Mouse (Mus musculus) heart, postnatal 10 days (tissue): Measurements from ENCODE around the gene Ptx4. TPM values are rescaled to one million over a fixed set of nuclear protein-coding genes. Genes with fewer than 3 reads are reported as not detected.
"Not testable (repeated sequence)": the region's sequence is repeated elsewhere in the genome, so short reads cannot be mapped to it uniquely, and the experiment has no call there.

Experiments
- DNase-seq, 2 experiments: peaks; one replicate each; pipeline ENCODE4 v3.0.0; 2021
- intact Hi-C: fragments of 180-260 bp; cut with DNase I; formaldehyde crosslinking; loops from one replicate; pipeline ENCODE4 v1.15.1; 2025
- total RNA-seq, 2 experiments: library from RNA; stranded (reverse); gene quantifications; 2 replicates each; pipeline ENCODE4 v1.2.3; 2021

Ptx4 gene
- total RNA-seq, 2 experiments from 2014 or later, result 1.9 to 4.6 TPM

DNA sequence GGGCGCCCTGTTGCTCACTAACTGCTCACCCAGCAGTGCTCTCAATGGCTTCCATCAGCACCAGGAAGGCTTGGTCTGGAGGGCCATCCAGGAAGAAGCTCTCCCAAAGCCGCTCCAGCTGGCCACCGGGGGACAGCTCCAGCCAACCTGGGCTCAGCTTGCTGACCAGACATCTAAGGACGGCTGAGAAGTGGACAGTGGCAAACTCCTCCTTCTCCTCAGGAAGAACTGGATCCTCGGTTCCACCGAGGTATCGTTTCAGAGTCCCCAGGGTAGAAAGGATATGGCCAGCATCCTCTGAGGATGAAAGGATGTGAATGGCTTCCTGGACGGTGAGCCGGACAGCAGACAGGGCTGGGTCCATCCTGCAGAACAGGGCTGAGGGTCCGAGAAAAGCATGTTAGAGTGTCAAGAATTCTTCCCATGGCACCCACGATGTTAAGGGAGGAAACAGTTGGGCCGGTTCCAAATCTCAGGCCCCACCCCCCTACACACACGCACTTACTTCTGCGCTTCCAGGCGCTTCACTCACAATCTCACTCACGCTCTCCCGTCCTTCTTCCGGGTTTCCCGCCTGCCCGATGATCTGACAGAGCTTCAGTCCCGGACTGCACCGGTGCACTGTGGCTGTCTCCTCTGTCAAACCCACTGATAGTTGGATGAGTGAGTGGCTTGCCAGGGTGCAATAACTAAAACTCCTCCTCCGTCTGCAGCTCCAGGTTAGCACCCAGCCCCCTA lies 5.5 kb upstream of the Ptx4 start:
- intact Hi-C loops, result loop anchor here (5.0 kb wide), 2 partner anchors 67 to 157 kb away; partner anchors contain the start of genes BC003965 and Ube2i
- DNase-seq, result peak in 1 of 2 experiments; percentile 12

DNA sequence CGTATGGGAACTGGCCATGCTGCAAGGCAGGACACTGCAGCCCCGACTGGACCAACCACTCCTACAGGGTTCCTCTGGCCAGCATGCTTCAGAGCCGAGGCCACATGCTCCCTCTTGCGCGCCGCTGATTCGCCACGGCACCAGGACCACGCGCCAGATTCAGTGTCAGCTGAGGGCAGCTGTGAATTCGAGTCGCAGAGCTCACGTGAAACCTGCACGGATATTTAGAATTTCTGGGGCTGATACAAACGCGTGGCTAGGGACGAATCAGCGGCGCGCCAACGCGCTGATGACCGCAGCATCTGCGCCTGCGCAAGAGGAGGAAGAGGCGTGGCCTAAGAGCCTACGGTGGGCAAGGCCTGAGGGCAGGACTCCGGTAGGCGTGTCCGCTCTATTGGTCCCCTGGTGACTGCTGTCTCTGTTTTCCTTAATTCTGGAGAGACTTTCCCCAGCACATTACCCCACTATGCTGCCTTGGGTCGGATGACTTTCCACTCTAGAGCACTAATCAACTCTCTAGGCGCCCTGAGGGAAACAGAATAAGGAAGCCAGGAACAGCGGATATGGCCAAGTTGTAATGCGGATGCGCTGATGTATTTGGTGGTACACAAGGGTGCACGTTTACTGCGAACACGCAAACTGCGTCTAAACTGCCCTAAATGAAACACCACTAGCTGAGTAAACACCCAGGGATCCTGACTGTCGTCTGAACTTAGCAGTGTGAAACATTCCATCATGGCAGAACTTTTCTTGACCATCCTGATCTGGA lies 4.7 kb upstream of the Ptx4 start, which contains the start of gene Telo2:
Telo2 (minus strand) TSS at position 304 of the 769 bp plus-strand sequence.
- intact Hi-C loops, result loop anchor here (2.0 to 5.0 kb wide), 2 partner anchors 17 to 156 kb away; partner anchors contain the start of genes Clcn7 and Ube2i
- DNase-seq, result peak; percentile 95 to 97

DNA sequence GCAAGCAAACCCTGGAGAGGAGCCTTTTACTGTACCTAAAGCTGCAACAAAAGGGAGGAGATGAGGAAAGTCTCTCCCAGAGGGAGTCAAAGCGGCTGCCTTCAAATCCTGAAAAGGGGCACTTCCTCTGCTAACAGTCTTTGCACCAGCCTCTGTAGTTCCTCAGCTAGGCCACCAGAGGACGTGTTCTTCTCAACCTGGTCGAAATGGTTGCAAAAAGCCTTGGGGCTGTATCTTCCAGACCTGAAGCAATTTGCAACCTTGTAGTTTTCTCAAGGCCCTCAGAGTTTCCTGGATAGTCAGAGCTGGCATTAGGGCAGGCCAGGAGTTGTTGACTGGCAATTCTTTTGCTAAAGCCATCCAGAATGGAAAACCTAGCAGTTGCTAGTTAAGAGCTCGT lies 3.3 kb upstream of the Ptx4 start:
- intact Hi-C loops, result loop anchor here (2.0 to 5.0 kb wide), 2 partner anchors 16 to 155 kb away; partner anchors contain the start of genes Clcn7 and Ube2i

GRCm38 (mm10) chr17:25123979-25124378 lies 3.4 kb downstream of the Ptx4 start:
- intact Hi-C loops, result no loop called here
- DNase-seq, result peak in 1 of 2 experiments; percentile 31

More for the DNA sequence above, 3.3 kb upstream of the Ptx4 start:
- DNase-seq, result peak in 1 of 2 experiments; percentile 39

DNA sequence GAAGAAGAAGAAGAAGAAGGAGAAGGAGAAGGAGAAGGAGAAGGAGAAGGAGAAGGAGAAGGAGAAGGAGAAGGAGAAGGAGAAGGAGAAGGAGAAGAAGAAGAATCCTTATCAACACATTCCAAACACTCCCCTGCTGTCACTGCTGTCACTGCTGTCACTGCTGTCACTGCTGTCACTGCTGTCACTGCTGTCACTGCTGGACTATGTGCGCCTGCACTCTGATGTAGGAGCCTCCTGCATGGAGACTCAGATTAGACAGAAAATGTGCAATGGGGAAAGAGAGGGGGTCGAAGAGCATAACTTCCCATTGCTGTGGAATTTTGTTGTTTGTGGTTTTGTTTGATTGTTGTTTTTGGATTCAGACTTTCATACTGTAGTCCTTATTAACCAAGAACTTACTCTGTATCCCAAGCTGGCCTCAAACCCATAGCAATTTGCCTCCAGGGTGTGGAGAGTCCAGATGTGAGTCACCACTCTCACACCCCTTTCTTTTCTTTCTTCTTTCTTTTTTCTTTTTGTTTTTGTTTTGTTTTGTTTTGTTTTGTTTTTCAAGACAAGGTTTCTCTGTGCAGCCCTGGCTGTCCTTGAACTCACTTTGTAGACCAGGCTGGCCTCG lies 5.0 kb downstream of the Ptx4 start:
- intact Hi-C loops, DNase-seq: not testable (repeated sequence)

DNA sequence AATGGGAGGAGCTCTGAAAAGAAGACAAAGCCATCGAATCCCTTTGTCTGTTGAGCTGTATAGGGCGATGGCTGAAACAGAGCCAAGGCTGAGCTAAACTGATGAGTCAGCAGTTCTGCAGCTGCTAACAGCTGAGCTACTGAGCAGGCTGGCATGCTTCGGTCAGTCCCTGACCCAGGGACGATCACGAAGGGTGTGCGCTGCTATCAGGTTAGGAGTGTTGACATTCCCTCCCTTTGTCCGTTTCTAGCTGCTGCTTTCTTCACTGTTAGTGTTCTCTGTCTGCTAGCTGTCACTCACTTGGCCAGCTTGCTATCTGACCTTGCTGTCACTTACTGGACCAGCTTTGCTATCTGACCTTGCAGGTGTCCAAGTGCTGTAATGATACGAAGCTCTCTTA lies 6.5 kb downstream of the Ptx4 start:
- DNase-seq, result peak; percentile 47 to 53
- intact Hi-C loops, result no loop called here

DNA sequence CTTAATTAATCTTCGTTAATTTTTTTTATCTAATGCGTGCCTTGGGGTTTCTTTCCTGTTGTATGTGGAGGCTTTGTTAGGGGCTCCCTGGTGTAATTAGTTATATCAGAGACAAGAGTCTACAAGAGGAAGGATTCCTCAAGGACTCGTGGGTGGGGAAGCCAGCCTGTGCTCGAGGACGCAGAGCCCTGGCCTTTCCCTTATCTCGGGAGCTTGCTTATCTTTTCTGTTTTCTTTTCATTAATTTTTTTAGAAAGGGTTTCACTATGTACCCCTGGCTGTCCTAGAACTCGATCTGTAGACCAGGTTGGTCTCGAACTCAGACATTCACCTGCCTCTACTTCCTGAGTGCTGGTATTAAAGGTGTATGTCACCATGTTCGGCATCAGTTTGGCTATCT lies 7.1 kb downstream of the Ptx4 start:
- DNase-seq, result no peak
- intact Hi-C loops, result no loop called here

DNA sequence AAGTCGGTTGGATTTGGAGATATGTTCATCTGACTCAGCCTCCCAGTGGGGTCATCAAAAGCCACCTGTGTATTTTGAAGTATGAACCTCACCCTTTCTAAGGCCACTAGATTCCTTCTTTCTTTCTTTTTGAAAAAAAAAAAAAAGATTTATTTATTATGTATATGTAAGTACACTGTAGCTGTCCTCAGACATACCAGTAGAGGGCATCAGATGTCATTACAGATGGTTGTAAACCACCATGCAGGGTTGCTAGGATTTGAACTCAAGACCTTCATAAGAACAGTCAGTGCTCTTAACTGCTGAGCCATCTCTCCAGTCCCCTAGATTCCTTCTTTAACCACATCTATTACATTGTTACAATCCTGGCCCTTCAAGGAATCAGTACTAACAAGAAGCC lies 9.5 kb downstream of the Ptx4 start:
- intact Hi-C loops, result loop anchor here (5.0 kb wide), 1 partner anchor 142 kb away; the partner anchor contains the start of gene Ube2i
- DNase-seq, result no peak

- intact Hi-C loops, result loop anchor here (2.0 to 5.0 kb wide), 2 partner anchors 16 to 139 kb away; partner anchors contain the start of gene Ube2i
- DNase-seq, result peak; percentile 95 to 98
Measured at GRCm38 (mm10) chr17:25133275-25133698, 12.7 kb downstream of the Ptx4 start, which contains the start of gene Clcn7. Gene Clcn7, plus strand, starts transcription at chr17:25133391.

GRCm38 (mm10) chr17:25135622-25136021 lies 15.1 kb downstream of the Ptx4 start:
- intact Hi-C loops, result no loop called here

GRCm38 (mm10) chr17:25138803-25139202 lies 18.2 kb downstream of the Ptx4 start:
- DNase-seq, result no peak
- intact Hi-C loops, result no loop called here

More at GRCm38 (mm10) chr17:25135622-25136021, 15.1 kb downstream of the Ptx4 start:
- no peak for DNase-seq

DNA sequence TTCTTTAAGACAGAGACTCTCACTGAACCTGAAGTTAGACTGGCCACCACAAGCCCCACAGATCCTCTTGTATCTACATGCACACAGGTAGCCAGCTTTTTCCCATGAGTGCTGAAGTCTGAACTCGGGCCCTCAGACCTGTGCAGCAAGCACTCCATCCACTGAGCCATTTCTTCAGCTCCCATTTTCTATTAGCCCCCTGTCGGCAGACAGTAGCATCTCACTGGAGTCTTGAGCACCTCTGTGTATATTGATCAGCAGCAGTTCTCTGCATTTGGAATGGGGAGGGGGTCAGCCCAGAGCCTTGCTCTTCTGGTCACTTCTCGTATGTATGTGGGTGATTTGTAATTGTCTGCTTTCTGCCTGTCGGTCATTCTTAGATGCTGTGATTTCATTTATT lies 19.4 kb downstream of the Ptx4 start:
- intact Hi-C loops, result no loop called here
- DNase-seq, result peak in 1 of 2 experiments; percentile 25

GRCm38 (mm10) chr17:25162161-25162560 lies 41.6 kb downstream of the Ptx4 start, which contains the start of gene Ccdc154:
Gene Ccdc154, plus strand, starts transcription at chr17:25162461.
- intact Hi-C loops, result no loop called here

DNA sequence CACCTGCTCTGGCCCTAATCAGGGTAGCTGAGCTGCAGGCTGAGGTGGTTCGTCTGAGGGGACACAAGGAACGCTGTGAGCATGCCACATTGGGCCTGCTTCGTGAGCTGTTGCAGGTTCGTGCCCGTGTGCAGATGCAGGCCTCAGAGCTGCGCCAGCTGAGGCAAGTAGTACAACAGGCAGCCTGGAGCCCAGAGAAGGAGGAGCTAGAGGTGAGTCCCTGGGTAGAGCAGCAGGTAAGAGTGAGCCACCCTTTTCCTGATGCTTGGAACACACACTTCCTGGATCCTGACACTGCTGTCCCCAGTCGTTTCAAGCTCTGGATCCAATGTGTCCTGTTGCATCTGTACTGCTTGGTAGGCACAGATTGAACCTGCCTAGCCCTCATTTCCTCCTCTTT lies 42.8 kb downstream of the Ptx4 start:
- intact Hi-C loops, result no loop called here
- no peak for DNase-seq

More at GRCm38 (mm10) chr17:25162161-25162560, 41.6 kb downstream of the Ptx4 start, which contains the start of gene Ccdc154:
- DNase-seq, result no peak

- no peak for DNase-seq
- intact Hi-C loops, result no loop called here
Measured at GRCm38 (mm10) chr17:25164770-25165169, 44.2 kb downstream of the Ptx4 start.

DNA sequence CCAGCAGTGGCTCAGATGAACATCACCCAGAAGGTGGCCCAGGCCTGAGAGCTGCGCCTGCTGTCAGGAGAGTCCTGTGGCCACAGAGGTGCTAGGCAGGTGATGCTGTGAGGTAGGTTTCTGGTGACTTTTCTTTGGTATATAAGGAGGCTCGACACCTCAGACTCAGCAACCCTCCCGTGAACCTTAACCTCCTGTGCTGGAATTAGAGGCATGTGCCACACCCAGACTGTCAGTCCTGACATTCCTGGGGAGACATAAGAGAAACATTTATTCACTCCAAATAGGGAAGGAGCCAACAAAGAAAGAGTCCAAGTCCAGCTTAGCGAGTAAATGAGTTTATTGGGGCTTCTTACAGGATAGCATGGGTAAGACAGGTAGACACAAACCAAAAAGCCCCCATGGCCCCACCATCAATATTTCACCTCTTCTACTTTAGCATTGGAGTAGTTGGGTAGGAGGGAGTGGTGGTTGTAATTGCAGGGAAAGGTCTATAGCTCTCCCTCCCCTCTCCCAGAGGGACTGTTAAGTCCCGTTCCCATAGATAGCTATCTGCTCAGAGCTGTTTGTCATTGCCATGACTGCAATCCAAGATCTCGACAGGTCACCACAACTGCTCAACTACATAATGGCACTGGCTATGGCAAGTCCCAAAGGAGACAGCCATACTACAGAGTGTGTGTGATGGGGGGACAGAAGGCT lies 45.6 kb downstream of the Ptx4 start:
- intact Hi-C loops, result no loop called here
- no peak for DNase-seq

DNA sequence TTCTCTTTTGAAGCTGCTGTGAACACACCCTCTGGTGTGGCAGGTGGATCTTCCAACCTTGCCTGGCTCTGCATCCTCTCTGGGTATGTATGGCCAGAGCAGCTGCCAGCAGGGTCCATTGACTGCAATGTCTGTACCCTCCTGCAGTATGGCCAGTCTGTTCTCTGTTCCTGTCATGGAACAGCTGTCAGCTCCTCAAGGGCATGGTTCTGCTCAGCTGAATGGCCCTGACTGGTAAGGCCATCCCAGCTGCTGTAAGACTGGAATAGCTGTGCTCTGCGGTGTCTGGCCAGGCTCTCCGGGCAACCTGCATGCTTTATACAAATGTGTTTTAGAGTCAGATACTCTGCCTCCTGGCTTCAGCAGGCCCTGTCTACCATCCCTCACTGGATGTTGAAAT lies 49.1 kb downstream of the Ptx4 start:
- intact Hi-C loops, result no loop called here

GRCm38 (mm10) chr17:25172558-25172957 lies 52.0 kb downstream of the Ptx4 start:
- intact Hi-C loops, result no loop called here

More for the DNA sequence above, 49.1 kb downstream of the Ptx4 start:
- no peak for DNase-seq

More at GRCm38 (mm10) chr17:25172558-25172957, 52.0 kb downstream of the Ptx4 start:
- no peak for DNase-seq
